Mouse (Mus musculus): Measurements from ENCODE around the gene Naa50. TPM values are rescaled to one million over a fixed set of nuclear protein-coding genes. Genes with fewer than 3 reads are reported as not detected.

Gene Naa50
- total RNA-seq (2014; rRNA removed) = 10.0 and 10.1 TPM in 2 replicates
- polyA plus RNA-seq (2015; fragmentation: Nextera tagmentation; extraction: Ambion mirVana) = 56.3 and 56.6 TPM in 2 replicates

DNA sequence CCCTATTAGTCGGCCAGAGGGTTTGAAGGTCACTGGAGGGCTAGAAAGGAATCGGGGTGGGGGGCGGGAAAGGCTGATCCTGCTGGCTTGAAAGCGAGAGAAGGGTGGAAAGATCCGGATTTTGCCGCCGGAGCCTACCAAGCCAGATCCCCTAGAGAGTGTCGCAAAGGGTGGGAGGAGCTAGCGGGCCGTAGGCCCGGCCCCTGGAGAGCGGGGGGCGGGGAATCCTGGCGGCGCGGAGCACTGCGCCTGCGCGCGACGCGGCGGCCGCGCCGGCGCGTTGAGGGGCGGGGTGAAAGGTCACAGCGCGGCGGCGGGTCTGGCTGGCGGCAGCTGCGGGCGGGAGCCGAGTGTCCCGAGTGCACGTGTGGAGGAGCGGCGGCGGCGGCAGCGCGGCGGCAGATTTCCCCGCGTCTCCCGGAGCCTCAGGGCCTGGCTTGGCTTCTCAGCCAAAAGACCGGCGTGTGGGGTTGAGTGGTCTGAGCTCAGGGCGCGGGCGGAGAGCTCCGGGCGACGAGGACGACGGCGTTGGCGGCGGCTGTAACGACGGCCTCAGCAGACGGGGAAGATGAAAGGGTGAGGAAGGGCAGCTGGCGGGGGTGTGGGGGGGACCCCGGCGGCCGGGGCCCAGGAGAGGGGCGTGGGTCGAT lies at the start of gene Naa50, which contains the start of gene Atp6v1a:
Naa50 (plus strand) TSS at position 295 of the 650 bp plus-strand sequence.
Atp6v1a (minus strand) TSS at position 170 of the 650 bp plus-strand sequence.
- peak within 1 kb of the TSS; percentile 97 for H3K27ac ChIP-seq
- WGBS = under 1% methylated on average over 70 of the region's 71 CpGs
- peaks cover 7% of the 10 kb centered on the region; the same call in 1 of the 2 replicates for H3K4me1 ChIP-seq (ENCODE audit: insufficient read depth, low read length)
- no peaks in the 10 kb centered on the region for H3K36me3 ChIP-seq (ENCODE audit: insufficient read depth, low read length)
- no peak for TF ChIP-seq CTCF (IDR thresholded peaks at IDR 0.05; ENCODE audit: low read depth)
- no peaks in the 10 kb centered on the region for H3K27me3 ChIP-seq (ENCODE audit: insufficient read depth, low read length)
- ATAC-seq (peak; percentile 91), DNase-seq (ENCODE audit: low spot score) (peak; percentile 97)
- no peaks in the 10 kb centered on the region for H3K9me3 ChIP-seq (ENCODE audit: low read length)
- peak within 1 kb of the TSS; percentile 92 for H3K9ac ChIP-seq (replicated peaks; ENCODE audit: low read length)
- peak within 1 kb of the TSS; percentile 98 for H3K4me3 ChIP-seq (ENCODE audit: low read length)
- H3K4me2 ChIP-seq (ENCODE audit: low read depth, low read length) = peak within 1 kb of the TSS; percentile 83

DNA sequence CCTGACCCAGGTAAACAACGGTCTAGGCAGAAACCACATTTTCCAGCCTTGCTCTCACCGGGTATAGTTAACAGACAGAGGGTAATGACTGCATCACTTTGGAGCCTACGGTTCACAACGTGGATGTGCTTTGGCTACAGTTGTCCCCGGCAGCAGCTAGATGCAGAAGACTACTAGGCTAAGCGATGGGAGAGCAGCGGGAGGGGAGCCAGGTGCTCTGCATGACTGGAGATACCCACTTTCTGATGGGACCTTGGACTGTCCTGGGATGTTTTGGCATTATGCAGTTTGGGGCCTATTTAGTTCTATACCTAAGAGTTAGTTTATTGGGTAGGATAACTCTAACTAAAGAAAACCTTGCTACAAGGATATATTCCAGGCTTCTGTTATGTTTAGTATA lies 40.3 kb upstream of the Naa50 start:
- H3K9ac ChIP-seq (replicated peaks; ENCODE audit: low read length) = no peak overlapping the region
- DNase-seq (ENCODE audit: low spot score) (no peak), ATAC-seq (no peak)
- H3K9me3 ChIP-seq (ENCODE audit: low read length) = no peaks in the 10 kb centered on the region
- H3K4me2 ChIP-seq (ENCODE audit: low read depth, low read length) = no peak overlapping the region
- no peak overlapping the region for H3K4me3 ChIP-seq (ENCODE audit: low read length)
- peaks cover 56% of the 10 kb centered on the region for H3K36me3 ChIP-seq (ENCODE audit: insufficient read depth, low read length)
- 95% methylated on average over 7 of the region's 7 CpGs for WGBS
- no peak overlapping the region for H3K27ac ChIP-seq
- TF ChIP-seq CTCF (IDR thresholded peaks at IDR 0.05; ENCODE audit: low read depth) = no peak
- no peaks in the 10 kb centered on the region for H3K27me3 ChIP-seq (ENCODE audit: insufficient read depth, low read length)
- no peaks in the 10 kb centered on the region for H3K4me1 ChIP-seq (ENCODE audit: insufficient read depth, low read length)

DNA sequence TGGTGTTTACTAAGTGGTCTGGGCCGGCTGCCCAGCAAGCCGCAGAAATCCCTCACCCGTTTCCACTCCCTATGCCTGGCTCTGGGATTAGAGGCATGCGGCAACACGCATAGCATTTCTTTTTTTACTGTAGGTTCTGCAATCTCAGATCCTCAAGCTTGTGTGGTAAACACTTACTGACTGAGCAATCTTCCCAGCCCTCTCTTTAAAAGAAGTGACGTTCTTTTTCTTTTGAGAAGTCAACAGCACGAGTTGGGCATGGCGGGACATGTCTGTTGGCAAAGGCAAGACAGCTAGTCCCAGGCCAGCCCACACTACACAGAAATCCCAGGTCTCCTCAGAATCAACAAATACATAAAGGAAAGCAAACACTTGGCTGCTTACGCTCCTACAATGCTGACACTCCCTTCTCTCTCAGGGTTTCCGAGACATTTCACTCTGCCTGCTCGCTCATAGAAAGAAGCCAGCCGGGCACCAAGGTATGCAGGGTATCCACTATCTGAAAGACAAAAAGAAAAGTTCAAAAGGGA lies 38.4 kb upstream of the Naa50 start:
- TF ChIP-seq CTCF (IDR thresholded peaks at IDR 0.05; ENCODE audit: low read depth) = no peak
- Histone ChIP-seq H3K27ac (no peak overlapping the region), H3K9ac (replicated peaks; ENCODE audit: low read length) (no peak overlapping the region), H3K4me3 (ENCODE audit: low read length) (no peak overlapping the region), H3K36me3 (ENCODE audit: insufficient read depth, low read length) (peaks cover 50% of the 10 kb centered on the region), H3K27me3 (ENCODE audit: insufficient read depth, low read length) (no peaks in the 10 kb centered on the region), H3K9me3 (ENCODE audit: low read length) (no peaks in the 10 kb centered on the region), H3K4me1 (ENCODE audit: insufficient read depth, low read length) (no peaks in the 10 kb centered on the region), H3K4me2 (ENCODE audit: low read depth, low read length) (no peak overlapping the region)
- DNase-seq (ENCODE audit: low spot score) (no peak), ATAC-seq (no peak)
- WGBS = 91% methylated on average over 12 of the region's 12 CpGs

DNA sequence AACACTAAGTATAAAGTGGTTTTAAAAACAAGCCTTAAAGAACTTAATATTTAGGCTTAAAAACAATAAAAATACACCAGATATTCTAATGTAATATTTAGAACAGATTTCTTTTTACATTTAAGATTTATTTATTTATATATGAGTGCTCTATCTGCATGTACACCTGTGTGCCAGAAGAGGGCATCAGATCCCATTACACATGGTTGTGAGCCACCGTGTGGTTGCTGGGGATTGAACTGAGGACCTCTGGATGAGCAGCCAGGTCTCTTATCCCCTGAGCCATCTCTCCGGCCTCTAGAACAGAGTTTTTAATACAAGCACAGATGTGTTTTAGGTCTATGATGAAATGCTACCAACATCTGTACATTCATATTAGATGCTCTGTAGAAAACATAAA lies 36.7 kb upstream of the Naa50 start:
- no peak for DNase-seq (ENCODE audit: low spot score)
- TF ChIP-seq CTCF (IDR thresholded peaks at IDR 0.05; ENCODE audit: low read depth) = peak; percentile 27; the same call in 1 of the 2 replicates
- Histone ChIP-seq H3K4me3 (ENCODE audit: low read length) (no peak overlapping the region), H3K27me3 (ENCODE audit: insufficient read depth, low read length) (no peaks in the 10 kb centered on the region), H3K9me3 (ENCODE audit: low read length) (no peaks in the 10 kb centered on the region), H3K27ac (no peak overlapping the region), H3K4me2 (ENCODE audit: low read depth, low read length) (no peak overlapping the region), H3K9ac (replicated peaks; ENCODE audit: low read length) (no peak overlapping the region), H3K4me1 (ENCODE audit: insufficient read depth, low read length) (no peaks in the 10 kb centered on the region), H3K36me3 (ENCODE audit: insufficient read depth, low read length) (peaks cover 52% of the 10 kb centered on the region)
- WGBS = 88% methylated on average over 2 of the region's 2 CpGs
- no peak for ATAC-seq

DNA sequence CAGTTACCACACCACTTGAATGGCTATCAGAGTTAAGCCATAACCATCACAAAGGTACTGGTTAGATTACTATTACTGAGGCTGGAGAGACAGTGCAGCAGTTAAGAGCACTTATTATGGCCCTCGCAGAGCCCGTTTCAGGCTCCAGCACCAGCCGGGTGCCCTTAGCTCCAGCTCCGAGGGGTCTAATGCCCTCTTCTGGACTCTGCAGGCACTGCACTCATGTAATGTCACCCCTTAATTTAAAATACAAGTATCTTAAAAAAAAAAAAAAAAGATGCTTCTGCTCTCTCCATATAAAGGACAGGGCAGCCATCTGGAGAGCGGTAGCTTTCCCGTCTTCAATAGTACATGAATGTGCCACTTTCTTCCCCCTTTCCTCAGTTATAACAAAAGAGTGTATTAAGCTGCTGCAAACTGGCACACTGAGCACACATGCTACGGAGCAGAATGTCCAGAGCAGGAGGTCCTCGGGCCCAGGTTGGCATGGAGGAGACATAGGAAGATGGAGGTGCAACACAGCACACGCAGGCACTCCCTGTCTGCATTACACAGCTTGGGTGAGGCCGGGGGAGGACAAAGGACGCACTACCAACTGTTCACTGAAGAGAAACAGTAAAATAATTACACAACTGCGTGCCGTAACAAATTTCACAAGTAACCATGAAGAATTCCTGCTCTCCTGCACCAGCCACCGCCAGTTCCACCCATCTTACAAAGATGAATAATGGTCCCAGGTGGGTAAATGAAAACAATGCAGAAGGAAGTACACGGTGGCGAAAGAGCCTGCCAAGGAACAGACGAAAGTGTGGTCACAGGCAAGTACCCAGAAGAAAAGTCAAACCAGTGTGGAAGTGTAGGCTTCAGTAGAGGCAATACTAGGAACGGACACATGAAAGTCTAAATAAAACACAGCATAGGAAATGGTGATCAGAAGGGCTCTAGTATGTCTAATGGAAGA lies 35.5 kb upstream of the Naa50 start:
- Histone ChIP-seq H3K36me3 (ENCODE audit: insufficient read depth, low read length) (peaks cover 47% of the 10 kb centered on the region), H3K9me3 (ENCODE audit: low read length) (no peaks in the 10 kb centered on the region), H3K27me3 (ENCODE audit: insufficient read depth, low read length) (no peaks in the 10 kb centered on the region), H3K9ac (replicated peaks; ENCODE audit: low read length) (no peak overlapping the region), H3K4me3 (ENCODE audit: low read length) (no peak overlapping the region), H3K4me2 (ENCODE audit: low read depth, low read length) (no peak overlapping the region), H3K4me1 (ENCODE audit: insufficient read depth, low read length) (no peaks in the 10 kb centered on the region), H3K27ac (no peak overlapping the region)
- ATAC-seq = no peak
- no peak for DNase-seq (ENCODE audit: low spot score)
- WGBS = 90% methylated on average over 18 of the region's 18 CpGs
- TF ChIP-seq CTCF (IDR thresholded peaks at IDR 0.05; ENCODE audit: low read depth) = no peak

DNA sequence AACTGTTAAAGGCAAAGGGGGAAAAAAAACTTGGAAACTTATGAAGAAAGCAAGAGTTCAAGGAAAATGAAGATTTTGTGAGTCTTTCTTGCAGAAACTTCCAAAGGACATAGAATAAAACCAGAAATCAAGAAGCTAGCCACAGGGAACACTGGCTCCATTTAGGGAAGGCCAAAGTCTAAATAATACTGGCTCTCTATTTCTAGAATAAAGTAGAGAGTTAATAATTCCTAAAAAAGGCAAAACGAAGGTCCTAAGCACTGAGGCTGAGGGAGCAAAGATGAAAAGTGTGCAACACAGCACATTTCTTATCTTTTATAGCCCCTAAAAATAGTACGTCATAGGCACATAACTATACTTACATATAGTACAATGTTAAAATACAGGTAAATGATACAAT lies 34.4 kb upstream of the Naa50 start:
- 94% methylated on average over 2 of the region's 2 CpGs for WGBS
- Histone ChIP-seq H3K27ac (no peak overlapping the region), H3K4me2 (ENCODE audit: low read depth, low read length) (no peak overlapping the region), H3K36me3 (ENCODE audit: insufficient read depth, low read length) (peaks cover 52% of the 10 kb centered on the region), H3K27me3 (ENCODE audit: insufficient read depth, low read length) (no peaks in the 10 kb centered on the region), H3K9me3 (ENCODE audit: low read length) (no peaks in the 10 kb centered on the region), H3K9ac (replicated peaks; ENCODE audit: low read length) (no peak overlapping the region), H3K4me3 (ENCODE audit: low read length) (no peak overlapping the region), H3K4me1 (ENCODE audit: insufficient read depth, low read length) (no peaks in the 10 kb centered on the region)
- no peak for TF ChIP-seq CTCF (IDR thresholded peaks at IDR 0.05; ENCODE audit: low read depth)
- no peak for DNase-seq (ENCODE audit: low spot score)
- ATAC-seq = no peak

All from hindbrain, postnatal 0 days (tissue).